Mouse (Mus musculus) embryonic facial prominence, embryonic 14.5 days (tissue): Measurements from ENCODE around the gene Pdlim7. TPM values are rescaled to one million over a fixed set of nuclear protein-coding genes. Genes with fewer than 3 reads are reported as not detected.

ENCODE experiments used
- ATAC-seq: fragments of 200-750 bp; cut with Nextera tagmentation; 2 replicates; pipeline ENCODE4 v1.8.0; 2017; ENCODE audit warnings: low read depth, moderate number of reproducible peaks, moderate TSS enrichment
- DNase-seq: peaks from one replicate; pipeline ENCODE4 v3.0.0-alpha.2; 2015; ENCODE audit warnings: low spot score
- H3K27ac ChIP-seq: fragments of 300-500 bp; sonication (generic); replicated peaks from 2 replicates; pipeline ENCODE4 v1.5.1; 2014; ENCODE audit warnings: low read depth, mild to moderate bottlenecking, low read length, moderate library complexity
- H3K27me3 ChIP-seq: fragments of 300-500 bp; sonication (generic); replicated peaks from 2 replicates; pipeline ENCODE4 v1.6.1; 2014; ENCODE audit warnings: low read length; ENCODE audit not compliant: control insufficient read depth, insufficient read depth
- H3K36me3 ChIP-seq: fragments of 300-500 bp; sonication (generic); 2 replicates; pipeline ENCODE4 v1.6.1; 2014; ENCODE audit warnings: low read length, mixed read lengths; ENCODE audit not compliant: control insufficient read depth, insufficient read depth
- H3K4me1 ChIP-seq: fragments of 300-500 bp; sonication (generic); 2 replicates; pipeline ENCODE4 v1.6.1; 2014; ENCODE audit warnings: antibody characterized with exemption, low read length; ENCODE audit not compliant: control insufficient read depth, insufficient read depth
- H3K4me2 ChIP-seq: fragments of 300-500 bp; sonication (generic); 2 replicates; pipeline ENCODE4 v1.6.1; 2014; ENCODE audit warnings: low read depth, mild to moderate bottlenecking, low read length, moderate library complexity, mixed read lengths
- H3K4me3 ChIP-seq: fragments of 300-500 bp; sonication (generic); 2 replicates; pipeline ENCODE4 v1.5.1; 2014; ENCODE audit warnings: low read depth, mild to moderate bottlenecking, low read length
- H3K9ac ChIP-seq: fragments of 300-500 bp; sonication (generic); 2 replicates; pipeline ENCODE4 v1.6.1; 2014; ENCODE audit warnings: low read depth, mild to moderate bottlenecking, low read length, moderate library complexity, mixed read lengths
- H3K9me3 ChIP-seq: fragments of 300-500 bp; sonication (generic); 2 replicates; pipeline ENCODE4 v1.6.1; 2016; ENCODE audit warnings: low read length; ENCODE audit not compliant: control insufficient read depth
- WGBS: fragments of 180-500 bp; shearing (Covaris S2); extraction: QIAGEN DNeasy Blood & Tissue Kit; methylation state at CpG from one replicate; pipeline ENCODE4 v1.1.7; 2014; 5-methylcytosine and 5-hydroxymethylcytosine counted together
- polyA plus RNA-seq: library from polyadenylated mRNA; unstranded; fragments of >200 nt; fragmentation: Nextera tagmentation; extraction: Ambion mirVana; gene quantifications from 2 replicates; pipeline ENCODE4 v1.2.1, GENCODE M21; 2014

The Pdlim7 gene
- polyA plus RNA-seq, 1 experiment from 2014 or later, result 204 TPM

DNA sequence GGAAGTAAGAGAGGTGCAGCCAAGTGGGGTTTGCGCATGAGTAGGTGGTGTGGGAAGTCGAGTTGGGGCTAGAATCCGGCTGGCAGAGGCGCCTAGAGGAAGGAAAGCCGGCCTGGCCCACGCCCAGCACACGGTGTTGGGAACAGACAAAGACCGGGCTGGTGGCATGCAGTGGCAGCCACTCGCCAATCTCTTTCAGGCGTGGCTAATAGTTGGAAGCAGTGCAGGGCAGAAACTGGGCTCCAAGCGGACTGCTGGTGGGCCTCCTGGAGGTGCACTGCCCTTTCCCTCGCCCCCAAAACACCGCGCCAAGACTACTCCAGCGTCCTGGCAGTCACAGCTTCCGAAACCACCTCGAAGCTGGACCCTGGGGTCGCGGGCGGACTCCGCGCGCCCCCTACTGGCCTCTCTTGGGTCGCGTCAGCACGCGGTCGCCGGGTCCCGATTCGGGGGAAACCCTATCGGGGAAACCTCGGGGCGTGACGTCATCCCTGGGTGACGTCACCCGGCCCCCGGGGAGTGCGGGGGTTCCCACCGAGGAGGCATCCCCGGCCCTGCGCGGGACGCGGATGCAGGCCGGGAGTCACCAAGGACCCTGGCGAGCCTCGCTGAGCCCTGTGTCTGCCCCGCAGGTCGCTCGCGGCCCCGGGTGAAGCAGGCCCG lies 42.2 kb downstream of the Pdlim7 start:
- peaks cover 27% of the 10 kb centered on the region for H3K36me3 ChIP-seq
- no peaks in the 10 kb centered on the region for H3K9me3 ChIP-seq
- H3K4me3 ChIP-seq, result peak overlapping the region; percentile 64
- peak overlapping the region; percentile 100 for H3K4me2 ChIP-seq
- H3K27me3 ChIP-seq, result no peaks in the 10 kb centered on the region
- WGBS, result under 1% methylated on average over 38 of the region's 54 CpGs
- peak overlapping the region; percentile 79 for H3K9ac ChIP-seq
- peak overlapping the region; percentile 84 for H3K27ac ChIP-seq
- ATAC-seq (peak; percentile 62), DNase-seq (peak; percentile 84)
- H3K4me1 ChIP-seq, result peaks cover 13% of the 10 kb centered on the region

DNA sequence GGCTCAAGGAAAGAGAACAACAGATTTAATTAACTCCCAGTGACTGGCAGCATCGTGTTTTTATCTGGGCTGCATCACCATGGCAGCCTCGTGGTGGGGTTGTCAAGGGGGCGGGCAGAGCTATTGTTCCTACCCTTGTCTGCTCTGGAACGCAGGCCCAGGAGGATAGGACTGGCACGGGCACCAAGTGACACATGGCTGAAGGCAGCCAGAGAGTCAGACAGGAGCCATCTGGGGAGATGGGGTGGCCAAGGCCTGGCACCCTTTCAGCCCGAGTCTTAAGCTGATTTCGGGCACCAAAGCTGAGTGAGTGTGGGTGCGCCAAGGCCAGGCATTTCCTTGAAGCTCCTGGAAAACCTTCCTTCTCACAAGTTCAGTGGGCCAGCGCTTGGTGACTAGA lies 43.1 kb downstream of the Pdlim7 start:
- H3K27me3 ChIP-seq, result no peaks in the 10 kb centered on the region
- no peak overlapping the region for H3K4me2 ChIP-seq
- H3K4me1 ChIP-seq, result peaks cover 17% of the 10 kb centered on the region
- ATAC-seq (no peak), DNase-seq (no peak)
- H3K9me3 ChIP-seq, result no peaks in the 10 kb centered on the region
- 71% methylated on average over 9 of the region's 9 CpGs for WGBS
- H3K4me3 ChIP-seq, result 0 out of 2 replicates have a peak overlapping the region, but pooled peaks have one; percentile 64
- H3K27ac ChIP-seq, result no peak overlapping the region
- H3K9ac ChIP-seq, result peak overlapping the region; percentile 79; the same call in 1 of the 2 replicates
- H3K36me3 ChIP-seq, result peaks cover 18% of the 10 kb centered on the region

- H3K4me3 ChIP-seq, result no peak overlapping the region
- H3K27ac ChIP-seq, result no peak overlapping the region
- ATAC-seq (no peak), DNase-seq (no peak)
- H3K4me1 ChIP-seq, result peaks cover 25% of the 10 kb centered on the region
- WGBS, result 36% methylated on average over 13 of the region's 13 CpGs
- no peak overlapping the region for H3K4me2 ChIP-seq
- peak overlapping the region; percentile 11; the same call in 1 of the 2 replicates for H3K9ac ChIP-seq
- no peaks in the 10 kb centered on the region for H3K27me3 ChIP-seq
- H3K9me3 ChIP-seq, result no peaks in the 10 kb centered on the region
- peaks cover 4% of the 10 kb centered on the region; the same call in 1 of the 2 replicates for H3K36me3 ChIP-seq
These were observed 44.5 kb downstream of the Pdlim7 start for GRCm38 (mm10) chr13:55468851-55469560.

GRCm38 (mm10) chr13:55465830-55466440 lies 47.5 kb downstream of the Pdlim7 start:
- H3K27me3 ChIP-seq, result no peaks in the 10 kb centered on the region
- 72% methylated on average over 5 of the region's 5 CpGs for WGBS
- peaks cover 17% of the 10 kb centered on the region for H3K4me1 ChIP-seq
- peak overlapping the region; percentile 84; the same call in 1 of the 2 replicates for H3K4me2 ChIP-seq
- DNase-seq (no peak), ATAC-seq (no peak)
- H3K4me3 ChIP-seq, result 0 out of 2 replicates have a peak overlapping the region, but pooled peaks have one; percentile 83
- H3K27ac ChIP-seq, result no peak overlapping the region
- peak overlapping the region; percentile 82; the same call in 1 of the 2 replicates for H3K9ac ChIP-seq
- H3K9me3 ChIP-seq, result no peaks in the 10 kb centered on the region
- H3K36me3 ChIP-seq, result peaks cover 10% of the 10 kb centered on the region

DNA sequence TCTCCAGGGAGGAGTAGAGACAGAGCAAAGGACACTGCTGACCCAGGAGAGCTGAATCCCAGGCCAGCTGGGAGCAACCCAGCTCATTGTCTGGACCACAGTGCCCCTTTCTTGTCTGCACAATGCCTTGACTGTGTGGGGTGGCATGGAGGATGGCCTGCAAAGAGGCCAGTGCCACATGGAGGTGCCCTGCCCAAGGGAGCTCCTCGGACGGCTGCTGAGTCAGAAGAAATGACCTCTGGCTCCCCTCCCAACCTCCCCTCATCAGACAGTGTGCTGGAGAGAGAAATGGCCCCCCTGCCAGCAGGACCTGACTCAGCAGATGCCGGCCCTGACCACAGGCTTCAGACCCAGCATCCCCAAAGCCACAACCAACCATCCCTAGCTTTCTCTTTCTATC lies 48.3 kb downstream of the Pdlim7 start:
- Histone ChIP-seq H3K4me1 (peaks cover 12% of the 10 kb centered on the region), H3K36me3 (peaks cover 18% of the 10 kb centered on the region), H3K27ac (peak overlapping the region; percentile 82), H3K9ac (peak overlapping the region; percentile 82), H3K4me3 (peak overlapping the region; percentile 83), H3K4me2 (peak overlapping the region; percentile 84), H3K9me3 (no peaks in the 10 kb centered on the region), H3K27me3 (no peaks in the 10 kb centered on the region)
- DNase-seq (no peak), ATAC-seq (peak; percentile 8; the same call in 1 of the 2 replicates)
- WGBS, result 7% methylated on average over 1 of the region's 3 CpGs

- WGBS, result under 1% methylated on average over 32 of the region's 84 CpGs
- Histone ChIP-seq H3K4me3 (peak within 1 kb of the TSS; percentile 83), H3K9me3 (no peaks in the 10 kb centered on the region), H3K27me3 (no peaks in the 10 kb centered on the region), H3K9ac (peak within 1 kb of the TSS; percentile 82), H3K36me3 (peaks cover 27% of the 10 kb centered on the region), H3K27ac (peak within 1 kb of the TSS; percentile 82), H3K4me2 (peak within 1 kb of the TSS; percentile 84), H3K4me1 (peaks cover 12% of the 10 kb centered on the region)
- ATAC-seq, result peak; percentile 74
- peak; percentile 79 for DNase-seq
These were observed 49.2 kb downstream of the Pdlim7 start, which contains the start of gene Prr7 for GRCm38 (mm10) chr13:55464027-55464884. TSS of gene Prr7 (plus strand) at chr13:55464267.

DNA sequence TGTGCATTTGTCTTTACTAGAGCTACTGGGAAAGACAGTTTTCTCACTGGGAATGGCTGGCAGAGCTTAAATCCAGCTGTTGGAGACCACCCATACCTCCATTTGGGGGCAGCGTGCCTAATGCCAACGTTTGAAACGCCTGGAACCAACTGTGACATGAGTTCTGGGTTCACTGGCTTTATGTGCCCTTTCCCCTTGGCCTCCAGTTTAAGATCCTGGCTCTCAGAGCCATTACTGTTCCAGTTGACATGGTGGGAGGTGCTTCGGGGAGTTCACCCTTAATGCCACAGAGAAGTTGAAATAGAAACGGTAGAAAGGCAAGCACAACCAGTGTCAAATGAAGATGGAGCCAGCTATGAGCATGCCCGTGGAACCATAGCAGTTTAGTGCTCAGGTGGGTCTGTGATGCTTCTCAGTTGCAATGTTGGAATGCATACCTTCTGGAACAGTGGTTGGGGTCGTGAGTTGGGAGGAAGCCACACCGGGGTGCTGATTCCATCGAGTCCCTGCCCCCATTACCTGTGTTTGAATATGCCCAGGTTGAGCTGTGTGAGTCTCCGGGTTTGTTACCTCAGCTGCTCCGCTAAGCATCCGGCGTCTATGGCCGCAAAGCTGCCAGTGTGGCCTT lies 50.0 kb downstream of the Pdlim7 start:
- Histone ChIP-seq H3K36me3 (peaks cover 35% of the 10 kb centered on the region), H3K4me3 (peak overlapping the region; percentile 83), H3K27me3 (no peaks in the 10 kb centered on the region), H3K9me3 (no peaks in the 10 kb centered on the region), H3K9ac (peak overlapping the region; percentile 82), H3K27ac (no peak overlapping the region; the same call in 1 of the 2 replicates), H3K4me2 (peak overlapping the region; percentile 84), H3K4me1 (peaks cover 12% of the 10 kb centered on the region)
- no peak for DNase-seq
- 13% methylated on average over 14 of the region's 14 CpGs for WGBS
- no peak; the same call in 1 of the 2 replicates for ATAC-seq
